Mouse (Mus musculus) heart, postnatal 0 days (tissue): ENCODE measurements around the gene Pih1d3. TPM values are rescaled to one million over a fixed set of nuclear protein-coding genes. Genes with fewer than 3 reads are reported as not detected.
A peak's percentile ranks its signal among the peaks of the same experiment; 100 is the strongest.

Source experiments
- ATAC-seq: fragments of 200-750 bp; cut with Nextera tagmentation; 2 replicates; pipeline ENCODE4 v1.8.0; 2017; ENCODE audit warnings: low read depth, moderate number of reproducible peaks, moderate library complexity; ENCODE audit not compliant: insufficient read depth
- DNase-seq: peaks from one replicate; pipeline ENCODE4 v3.0.0-alpha.2; 2016; ENCODE audit warnings: low spot score
- H3K27ac ChIP-seq: fragments of 300-500 bp; sonication (generic); 2 replicates; pipeline ENCODE4 v1.5.1; 2014; ENCODE audit warnings: low read depth, mild to moderate bottlenecking
- H3K27me3 ChIP-seq: fragments of 300-500 bp; sonication (generic); 2 replicates; pipeline ENCODE4 v1.6.1; 2014; ENCODE audit warnings: low read length, mixed read lengths; ENCODE audit not compliant: control insufficient read depth, insufficient read depth
- H3K36me3 ChIP-seq: fragments of 300-500 bp; sonication (generic); replicated peaks from 2 replicates; pipeline ENCODE4 v1.6.1; 2014; ENCODE audit warnings: low read length, mixed read lengths; ENCODE audit not compliant: control insufficient read depth, insufficient read depth
- H3K4me1 ChIP-seq: fragments of 300-500 bp; sonication (generic); 2 replicates; pipeline ENCODE4 v1.6.1; 2014; ENCODE audit warnings: antibody characterized with exemption; ENCODE audit not compliant: control insufficient read depth, insufficient read depth
- H3K4me2 ChIP-seq: fragments of 300-500 bp; sonication (generic); 2 replicates; pipeline ENCODE4 v1.6.1; 2014; ENCODE audit warnings: low read depth, mild to moderate bottlenecking, low read length, moderate library complexity
- H3K4me3 ChIP-seq: fragments of 300-500 bp; sonication (generic); 2 replicates; pipeline ENCODE4 v1.5.1; 2014; ENCODE audit warnings: low read depth, low read length
- H3K9ac ChIP-seq: fragments of 300-500 bp; sonication (generic); replicated peaks from 2 replicates; pipeline ENCODE4 v1.6.1; 2014; ENCODE audit warnings: low read depth, low read length, mixed read lengths
- H3K9me3 ChIP-seq: fragments of 300-500 bp; sonication (generic); replicated peaks from 2 replicates; pipeline ENCODE4 v1.6.1; 2016; ENCODE audit warnings: low read length; ENCODE audit not compliant: control insufficient read depth
- CTCF ChIP-seq: IDR thresholded peaks from 2 replicates; pipeline ENCODE4 v1.5.1; 2016; ENCODE audit warnings: antibody characterized with exemption, control low read depth, low read depth
- EP300 ChIP-seq: IDR thresholded peaks from 2 replicates; pipeline ENCODE4 v1.6.1; 2016; ENCODE audit warnings: antibody characterized with exemption, low read depth
- WGBS: fragments of 180-500 bp; shearing (Covaris S2); extraction: QIAGEN DNeasy Blood & Tissue Kit; methylation state at CpG from one replicate; pipeline ENCODE4 v1.1.7; 2014; 5-methylcytosine and 5-hydroxymethylcytosine counted together
- polyA plus RNA-seq: library from polyadenylated mRNA; unstranded; fragments of >200 nt; fragmentation: Nextera tagmentation; extraction: Ambion mirVana; gene quantifications from 2 replicates; pipeline ENCODE4 v1.2.1, GENCODE M21; 2015
- total RNA-seq: library from RNA; depleted of rRNA; stranded (reverse); fragments of >200 nt; gene quantifications from 2 replicates; pipeline ENCODE4 v1.2.3, GENCODE M21; 2014; ENCODE audit warnings: low replicate concordance; rRNA removed

The Pih1d3 gene
- total and polyA plus RNA-seq, 2 experiments from 2014 or later, result not detected

GRCm38 (mm10) chr1:31220599-31221250 lies 1.9 kb upstream of the Pih1d3 start:
- ATAC-seq (no peak), DNase-seq (no peak)
- H3K27ac ChIP-seq, result no peak overlapping the region
- H3K4me1 ChIP-seq, result no peaks in the 10 kb centered on the region
- H3K27me3 ChIP-seq, result no peaks in the 10 kb centered on the region
- TF ChIP-seq EP300 (no peak), CTCF (no peak)
- WGBS, result 86% methylated on average over 4 of the region's 4 CpGs
- no peak overlapping the region for H3K4me3 ChIP-seq
- no peaks in the 10 kb centered on the region for H3K36me3 ChIP-seq
- no peak overlapping the region for H3K4me2 ChIP-seq
- no peak overlapping the region for H3K9ac ChIP-seq
- H3K9me3 ChIP-seq, result no peaks in the 10 kb centered on the region

GRCm38 (mm10) chr1:31233319-31234036 lies 10.8 kb downstream of the Pih1d3 start:
- no peak for ATAC-seq
- no peak overlapping the region for H3K4me2 ChIP-seq
- H3K36me3 ChIP-seq, result no peaks in the 10 kb centered on the region
- no peaks in the 10 kb centered on the region for H3K4me1 ChIP-seq
- no peaks in the 10 kb centered on the region for H3K9me3 ChIP-seq
- no peak for TF ChIP-seq CTCF
- TF ChIP-seq EP300, result no peak
- DNase-seq, result no peak
- no peak overlapping the region for H3K27ac ChIP-seq
- no peaks in the 10 kb centered on the region for H3K27me3 ChIP-seq
- H3K9ac ChIP-seq, result no peak overlapping the region
- no peak overlapping the region for H3K4me3 ChIP-seq

- no peak overlapping the region for H3K9ac ChIP-seq
- 51% methylated on average over 10 of the region's 10 CpGs for WGBS
- DNase-seq, result no peak
- no peak overlapping the region for H3K4me2 ChIP-seq
- ATAC-seq, result 0 out of 2 replicates have a peak, but pooled peaks have one; percentile 27
- TF ChIP-seq EP300, result no peak
- TF ChIP-seq CTCF, result no peak
- no peak overlapping the region; the same call in 1 of the 2 replicates for H3K27ac ChIP-seq
- no peaks in the 10 kb centered on the region for H3K36me3 ChIP-seq
- no peaks in the 10 kb centered on the region for H3K27me3 ChIP-seq
- H3K9me3 ChIP-seq, result 0 out of 2 replicates have a peak, but pooled peaks cover 1% of the 10 kb centered on the region
- H3K4me1 ChIP-seq, result no peaks in the 10 kb centered on the region
- H3K4me3 ChIP-seq, result no peak overlapping the region
These were observed 37.7 kb downstream of the Pih1d3 start for GRCm38 (mm10) chr1:31260218-31260923.

Other genes starting within 250 kb of the Pih1d3 start
- gene AC153137.1, start 244.9 kb upstream of the Pih1d3 start, total RNA-seq, result not detected in 2 replicates
- gene AC153137.1, start 244.9 kb upstream of the Pih1d3 start, polyA plus RNA-seq, result not detected in 2 replicates
- gene Lgsn, start 46.4 kb upstream of the Pih1d3 start, total RNA-seq, result not detected in 2 replicates
- gene Lgsn, start 46.4 kb upstream of the Pih1d3 start, polyA plus RNA-seq, result not detected in 2 replicates
- gene 4931428L18Rik, start 154 bp upstream of the Pih1d3 start, total RNA-seq, result not detected in 2 replicates
- gene 4931428L18Rik, start 154 bp upstream of the Pih1d3 start, polyA plus RNA-seq, result 0.23 TPM in 1 of 2 replicates, not detected in the other